Mouse (Mus musculus) kidney, embryonic 15.5 days (tissue): ENCODE results near the gene Olfr463. TPM values are rescaled to one million over a fixed set of nuclear protein-coding genes. Genes with fewer than 3 reads are reported as not detected.
A peak's percentile ranks its signal among the peaks of the same experiment; 100 is the strongest.
"Not testable (repeated sequence)": the region's sequence is repeated elsewhere in the genome, so short reads cannot be mapped to it uniquely, and the experiment has no call there.

Experiments used
- ATAC-seq: fragments of 200-750 bp; cut with Nextera tagmentation; replicated peaks from 2 replicates; pipeline ENCODE4 v1.8.0; 2017; ENCODE audit warnings: moderate TSS enrichment; ENCODE audit not compliant: low FRiP score
- H3K27ac ChIP-seq: fragments of 300-500 bp; sonication (generic); 2 replicates; pipeline ENCODE4 v1.5.1; 2015; ENCODE audit warnings: mild to moderate bottlenecking, inconsistent platforms
- H3K27me3 ChIP-seq: fragments of 300-500 bp; sonication (generic); 2 replicates; pipeline ENCODE4 v1.6.1; 2015; ENCODE audit warnings: inconsistent platforms
- H3K36me3 ChIP-seq: fragments of 300-500 bp; sonication (generic); 2 replicates; pipeline ENCODE4 v1.6.1; 2015; ENCODE audit warnings: inconsistent platforms
- H3K4me1 ChIP-seq: fragments of 300-500 bp; sonication (generic); 2 replicates; pipeline ENCODE4 v1.6.1; 2015; ENCODE audit warnings: inconsistent platforms
- H3K4me2 ChIP-seq: fragments of 300-500 bp; sonication (generic); 2 replicates; pipeline ENCODE4 v1.6.1; 2015; ENCODE audit warnings: moderate library complexity, mild to moderate bottlenecking, inconsistent platforms
- H3K4me3 ChIP-seq: fragments of 300-500 bp; sonication (generic); replicated peaks from 2 replicates; pipeline ENCODE4 v1.5.1; 2015; ENCODE audit warnings: mild to moderate bottlenecking, inconsistent platforms
- H3K9ac ChIP-seq: fragments of 300-500 bp; sonication (generic); 2 replicates; pipeline ENCODE4 v1.6.1; 2015; ENCODE audit warnings: mild to moderate bottlenecking, inconsistent platforms
- H3K9me3 ChIP-seq: fragments of 300-500 bp; sonication (generic); replicated peaks from 2 replicates; pipeline ENCODE4 v1.6.1; 2016; ENCODE audit warnings: inconsistent platforms
- WGBS: fragments of 180-500 bp; shearing (Covaris S2); methylation state at CpG from one replicate; pipeline ENCODE4 v1.1.7; 2015; ENCODE audit warnings: mixed read lengths; 5-methylcytosine and 5-hydroxymethylcytosine counted together
- polyA plus RNA-seq: library from polyadenylated mRNA; unstranded; fragments of >200 nt; fragmentation: Nextera tagmentation; extraction: Ambion mirVana; gene quantifications from 2 replicates; pipeline ENCODE4 v1.2.1, GENCODE M21; 2015

Gene Olfr463
- polyA plus RNA-seq, 1 experiment from 2014 or later = not detected

- Histone ChIP-seq H3K9me3 (no peaks in the 10 kb centered on the region), H3K4me3 (no peak within 1 kb of the TSS), H3K36me3 (no peaks in the 10 kb centered on the region), H3K27me3 (no peaks in the 10 kb centered on the region), H3K27ac (no peak within 1 kb of the TSS), H3K4me1 (peaks cover 12% of the 10 kb centered on the region; the same call in 1 of the 2 replicates), H3K4me2 (no peak within 1 kb of the TSS), H3K9ac (no peak within 1 kb of the TSS)
- ATAC-seq = no peak
- WGBS = 84% methylated on average over 6 of the region's 6 CpGs
Measured at GRCm38 (mm10) chr11:87875436-87875835, 21.8 kb downstream of the Olfr463 start, which contains the start of gene Epx. Epx (minus strand) TSS chr11:87875536.

- Histone ChIP-seq H3K9me3 (no peaks in the 10 kb centered on the region), H3K4me2 (no peak overlapping the region), H3K27me3 (no peaks in the 10 kb centered on the region), H3K36me3 (no peaks in the 10 kb centered on the region), H3K27ac (no peak overlapping the region), H3K4me1 (0 out of 2 replicates have a peak, but pooled peaks cover 8% of the 10 kb centered on the region), H3K4me3 (no peak overlapping the region), H3K9ac (no peak overlapping the region)
- 35% methylated on average over 8 of the region's 8 CpGs for WGBS
- no peak for ATAC-seq
Measured at GRCm38 (mm10) chr11:87871766-87872165, 25.4 kb downstream of the Olfr463 start.

DNA sequence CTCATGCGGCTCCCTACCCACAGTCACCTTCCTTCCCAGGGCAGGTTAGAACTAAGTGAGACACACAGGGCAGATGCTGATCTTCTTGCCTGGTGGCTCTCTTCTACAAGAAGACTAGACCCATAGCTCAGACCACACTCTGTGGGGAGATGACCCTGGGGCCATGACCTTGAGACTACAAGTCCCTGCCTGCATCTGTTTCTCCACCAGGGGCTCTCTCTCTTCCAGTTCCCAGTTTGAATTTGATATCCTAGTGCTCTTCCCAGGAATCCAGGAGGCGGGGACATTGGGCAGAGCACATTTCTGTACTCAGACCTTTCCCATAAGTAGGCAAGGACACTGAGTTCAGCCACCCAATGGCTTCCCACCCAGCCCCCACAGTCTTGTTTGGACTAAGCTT, 27.1 kb downstream of the Olfr463 start:
- Histone ChIP-seq H3K4me3 (no peak overlapping the region), H3K36me3 (no peaks in the 10 kb centered on the region), H3K4me2 (no peak overlapping the region), H3K27ac (no peak overlapping the region), H3K27me3 (no peaks in the 10 kb centered on the region), H3K9me3 (no peaks in the 10 kb centered on the region), H3K9ac (no peak overlapping the region), H3K4me1 (0 out of 2 replicates have a peak, but pooled peaks cover 8% of the 10 kb centered on the region)
- no peak for ATAC-seq
- WGBS = 79% methylated on average over 2 of the region's 2 CpGs

- H3K4me3 ChIP-seq, H3K27ac ChIP-seq, H3K27me3 ChIP-seq, H3K4me1 ChIP-seq, H3K4me2 ChIP-seq, ATAC-seq, H3K9me3 ChIP-seq, H3K9ac ChIP-seq: not testable (repeated sequence)
- peaks cover 20% of the 10 kb centered on the region for H3K36me3 ChIP-seq
- WGBS = 96% methylated on average over 1 of the region's 2 CpGs
Measured at GRCm38 (mm10) chr11:87866891-87867290, 30.3 kb downstream of the Olfr463 start.

DNA sequence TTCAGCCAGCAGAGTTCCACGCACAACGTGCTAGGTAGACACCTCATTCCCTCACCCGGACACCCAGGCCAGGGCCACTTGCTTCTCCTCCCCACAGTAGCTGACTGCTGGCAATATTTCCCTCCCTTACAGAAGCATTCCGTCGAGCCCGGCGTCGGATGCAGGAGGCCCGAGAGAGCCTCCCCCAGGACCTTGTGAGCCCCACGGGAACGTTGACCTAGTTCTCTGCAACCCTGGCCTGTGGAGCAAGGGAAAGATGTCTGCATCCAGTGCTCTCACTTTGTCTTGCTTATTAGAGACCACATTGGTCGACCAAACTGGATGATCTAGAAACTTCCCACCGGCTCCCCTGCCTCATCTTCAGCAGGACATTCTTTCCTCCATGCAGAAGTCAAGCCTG, 34.4 kb downstream of the Olfr463 start:
- whole genome bisulfite sequencing = 90% methylated on average over 13 of the region's 13 CpGs

GRCm38 (mm10) chr11:87860426-87860825, 36.8 kb downstream of the Olfr463 start:
- no peaks in the 10 kb centered on the region for H3K27me3 ChIP-seq
- no peak for ATAC-seq
- H3K9ac ChIP-seq = no peak overlapping the region
- WGBS = 84% methylated on average over 9 of the region's 9 CpGs
- H3K27ac ChIP-seq = no peak overlapping the region
- H3K36me3 ChIP-seq = peaks cover 82% of the 10 kb centered on the region
- no peaks in the 10 kb centered on the region for H3K9me3 ChIP-seq
- H3K4me3 ChIP-seq = no peak overlapping the region
- no peak overlapping the region for H3K4me2 ChIP-seq
- H3K4me1 ChIP-seq = no peaks in the 10 kb centered on the region

More for the DNA sequence above, 34.4 kb downstream of the Olfr463 start:
- no peak for ATAC-seq
- H3K9ac ChIP-seq = no peak overlapping the region
- H3K27ac ChIP-seq = no peak overlapping the region
- H3K4me3 ChIP-seq = no peak overlapping the region
- no peaks in the 10 kb centered on the region for H3K4me1 ChIP-seq
- H3K27me3 ChIP-seq = no peaks in the 10 kb centered on the region
- peaks cover 58% of the 10 kb centered on the region for H3K36me3 ChIP-seq
- H3K9me3 ChIP-seq = no peaks in the 10 kb centered on the region
- no peak overlapping the region for H3K4me2 ChIP-seq

GRCm38 (mm10) chr11:87859273-87859672, 37.9 kb downstream of the Olfr463 start:
- Histone ChIP-seq H3K4me3 (no peak overlapping the region), H3K27ac (no peak overlapping the region), H3K9me3 (no peaks in the 10 kb centered on the region), H3K36me3 (peaks cover 86% of the 10 kb centered on the region), H3K27me3 (no peaks in the 10 kb centered on the region), H3K4me2 (no peak overlapping the region), H3K9ac (no peak overlapping the region), H3K4me1 (no peaks in the 10 kb centered on the region)
- WGBS = 92% methylated on average over 11 of the region's 11 CpGs
- ATAC-seq = no peak

- Histone ChIP-seq H3K4me1 (peaks cover 9% of the 10 kb centered on the region), H3K36me3 (peaks cover 43% of the 10 kb centered on the region), H3K4me3 (no peak overlapping the region), H3K27ac (no peak overlapping the region), H3K27me3 (no peaks in the 10 kb centered on the region), H3K9me3 (no peaks in the 10 kb centered on the region), H3K4me2 (no peak overlapping the region), H3K9ac (no peak overlapping the region)
- 88% methylated on average over 7 of the region's 7 CpGs for WGBS
- ATAC-seq = no peak
Measured at GRCm38 (mm10) chr11:87854550-87854949, 42.6 kb downstream of the Olfr463 start.

GRCm38 (mm10) chr11:87853597-87853954, 43.6 kb downstream of the Olfr463 start:
- H3K4me3 ChIP-seq = peak overlapping the region; percentile 68
- H3K36me3 ChIP-seq = peaks cover 36% of the 10 kb centered on the region
- H3K27ac ChIP-seq = peak overlapping the region; percentile 59
- peak overlapping the region; percentile 46 for H3K9ac ChIP-seq
- WGBS = 28% methylated on average over 8 of the region's 8 CpGs
- no peaks in the 10 kb centered on the region for H3K9me3 ChIP-seq
- ATAC-seq = 0 out of 2 replicates have a peak, but pooled peaks have one; percentile 29
- H3K4me1 ChIP-seq = peaks cover 9% of the 10 kb centered on the region
- no peaks in the 10 kb centered on the region for H3K27me3 ChIP-seq
- H3K4me2 ChIP-seq = peak overlapping the region; percentile 77

- H3K4me3 ChIP-seq = peak within 1 kb of the TSS; percentile 68
- H3K36me3 ChIP-seq = peaks cover 29% of the 10 kb centered on the region
- peak; percentile 96 for ATAC-seq
- H3K4me2 ChIP-seq = peak within 1 kb of the TSS; percentile 77
- no peaks in the 10 kb centered on the region for H3K27me3 ChIP-seq
- peak within 1 kb of the TSS; percentile 46 for H3K9ac ChIP-seq
- peak within 1 kb of the TSS; percentile 64 for H3K27ac ChIP-seq
- 4% methylated on average over 40 of the region's 40 CpGs for WGBS
- H3K4me1 ChIP-seq = peaks cover 9% of the 10 kb centered on the region
- no peaks in the 10 kb centered on the region for H3K9me3 ChIP-seq
Measured at GRCm38 (mm10) chr11:87852690-87853596, 44.2 kb downstream of the Olfr463 start, which contains the start of gene Mks1. Mks1 (plus strand) TSS chr11:87853215.

DNA sequence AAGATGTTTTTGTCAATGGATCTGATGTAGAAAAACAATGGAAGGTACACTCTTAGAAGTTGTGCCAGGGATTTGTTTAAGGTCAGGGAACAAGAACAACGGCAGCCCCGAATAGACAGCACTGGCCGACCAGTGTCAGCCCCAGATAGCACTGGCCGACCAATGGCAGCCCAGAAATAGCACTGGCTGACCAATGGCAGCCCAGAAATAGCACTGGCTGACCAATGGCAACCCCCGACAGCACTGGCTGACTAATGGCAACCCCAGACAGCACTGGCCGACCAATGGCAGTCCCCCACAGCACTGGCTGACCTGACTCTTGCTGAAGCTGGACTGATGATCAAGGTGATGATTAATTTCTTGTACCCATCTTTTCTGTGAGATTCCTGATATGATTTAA, 49.3 kb downstream of the Olfr463 start:
- H3K9ac ChIP-seq = no peak overlapping the region
- 70% methylated on average over 6 of the region's 6 CpGs for WGBS

GRCm38 (mm10) chr11:87846968-87847600, 50.1 kb downstream of the Olfr463 start:
- Histone ChIP-seq H3K4me1 (0 out of 2 replicates have a peak, but pooled peaks cover 3% of the 10 kb centered on the region), H3K9me3 (no peaks in the 10 kb centered on the region), H3K36me3 (no peaks in the 10 kb centered on the region), H3K27me3 (no peaks in the 10 kb centered on the region), H3K9ac (no peak overlapping the region), H3K4me2 (no peak overlapping the region), H3K4me3 (no peak overlapping the region), H3K27ac (no peak overlapping the region)
- WGBS = 84% methylated on average over 12 of the region's 12 CpGs
- no peak for ATAC-seq

More for the DNA sequence above, 49.3 kb downstream of the Olfr463 start:
- H3K27ac ChIP-seq = no peak overlapping the region
- no peak overlapping the region for H3K4me2 ChIP-seq
- no peaks in the 10 kb centered on the region for H3K27me3 ChIP-seq
- H3K4me3 ChIP-seq = no peak overlapping the region
- ATAC-seq = no peak
- H3K4me1 ChIP-seq = peaks cover 6% of the 10 kb centered on the region
- H3K36me3 ChIP-seq = no peaks in the 10 kb centered on the region
- H3K9me3 ChIP-seq = no peaks in the 10 kb centered on the region
